Mouse (Mus musculus) erythroblast, embryonic 14.5 days (primary cell): ENCODE results near the gene Steap2.

Experiments used
- GATA1 ChIP-seq: IDR thresholded peaks from 2 replicates; pipeline ENCODE4 v1.6.1; 2012; ENCODE audit warnings: low read length, inconsistent platforms, mixed read lengths
- TAL1 ChIP-seq: IDR thresholded peaks from 3 replicates; pipeline ENCODE4 v1.6.1; 2012; ENCODE audit warnings: low read length, inconsistent platforms, mixed read lengths

DNA sequence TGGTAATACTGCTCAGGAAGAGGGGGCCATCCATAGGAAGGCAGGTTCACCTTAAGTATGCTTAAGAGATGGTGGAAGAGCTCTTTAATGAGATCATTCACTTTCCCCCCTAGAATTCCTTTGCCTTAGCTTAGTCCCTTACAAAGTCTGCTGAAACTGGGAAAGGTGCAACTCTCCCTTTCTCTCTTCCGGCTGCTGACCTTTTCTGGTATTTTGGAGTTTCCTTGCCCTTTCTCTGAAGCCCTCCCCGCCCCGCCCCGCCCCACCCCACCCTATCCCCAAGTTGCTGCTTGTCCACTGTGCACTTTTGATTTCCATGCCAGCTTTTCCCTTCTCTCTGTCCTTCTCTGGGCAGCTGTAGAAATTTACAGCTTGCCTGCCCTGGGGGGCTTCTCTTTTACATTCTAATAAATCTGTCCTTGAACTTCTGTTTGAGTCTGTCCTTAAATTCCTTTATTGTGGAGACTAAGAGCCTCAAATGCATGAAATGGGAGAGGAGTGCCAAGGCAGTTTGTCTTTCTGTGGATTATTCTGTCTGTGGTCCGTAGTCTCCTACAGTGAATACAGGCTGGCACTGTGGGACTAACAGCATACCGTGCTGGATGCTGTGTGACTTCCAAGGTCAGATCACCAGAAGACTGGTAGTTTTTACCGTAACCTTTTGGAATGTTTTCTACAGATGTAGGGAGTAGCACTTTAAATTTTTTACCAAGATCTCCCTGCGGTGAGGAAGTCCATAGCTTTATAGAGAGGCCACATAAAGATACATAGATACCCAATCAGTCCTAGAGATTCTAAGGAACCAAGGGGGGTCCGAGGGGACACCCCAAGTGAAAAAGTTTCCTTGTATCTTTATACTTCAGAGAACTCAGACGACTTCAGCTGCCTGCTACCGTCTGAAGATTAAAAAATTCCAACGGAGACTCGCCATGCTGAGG lies 13.2 kb upstream of the Steap2 start:
- no peak for TF ChIP-seq GATA1
- no peak for TF ChIP-seq TAL1
